Mouse (Mus musculus): ENCODE results near the gene Magi1.

The Magi1 gene

DNA sequence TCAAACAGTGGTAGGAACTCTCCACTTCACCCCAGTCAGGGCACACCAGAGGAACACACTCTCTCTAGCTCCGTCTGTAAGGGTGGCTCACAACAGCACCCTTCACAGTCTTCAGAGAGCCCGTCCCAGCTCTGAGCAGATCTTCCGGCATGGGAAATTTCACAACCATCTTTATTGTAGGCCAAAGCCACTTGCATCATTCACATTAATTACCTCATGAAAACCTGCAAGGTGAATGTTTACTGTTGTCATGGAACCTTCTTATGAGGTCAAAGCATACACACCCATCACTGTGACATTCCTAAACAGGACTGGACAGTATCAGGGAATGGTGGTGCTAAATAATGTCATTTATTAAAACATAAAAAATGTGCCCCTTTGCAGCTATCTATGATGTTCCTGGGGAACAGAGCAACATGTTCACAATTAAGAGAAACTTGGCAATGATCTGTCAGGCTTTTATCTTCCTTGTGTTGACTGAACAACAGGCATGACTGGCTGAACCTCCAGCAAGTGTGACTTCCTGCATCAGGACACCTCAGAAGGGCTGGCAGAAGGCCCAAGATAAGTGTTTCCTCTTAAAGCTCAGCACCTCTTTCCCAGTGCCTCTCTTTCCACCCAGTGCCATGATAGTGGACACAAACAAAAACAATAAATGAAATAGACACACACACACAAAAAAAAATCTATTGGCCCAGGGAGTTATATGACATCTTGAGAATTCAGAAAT, 125.4 kb downstream of the Magi1 start:
- DNase-seq (ENCODE audit: low spot score), result no peak

- DNase-seq (ENCODE audit: low spot score), result no peak
Observed at GRCm38 (mm10) chr6:94155996-94156395, 127.7 kb downstream of the Magi1 start.

- no peak for DNase-seq (ENCODE audit: low spot score)
Observed at GRCm38 (mm10) chr6:94154854-94155601, 128.7 kb downstream of the Magi1 start.

DNA sequence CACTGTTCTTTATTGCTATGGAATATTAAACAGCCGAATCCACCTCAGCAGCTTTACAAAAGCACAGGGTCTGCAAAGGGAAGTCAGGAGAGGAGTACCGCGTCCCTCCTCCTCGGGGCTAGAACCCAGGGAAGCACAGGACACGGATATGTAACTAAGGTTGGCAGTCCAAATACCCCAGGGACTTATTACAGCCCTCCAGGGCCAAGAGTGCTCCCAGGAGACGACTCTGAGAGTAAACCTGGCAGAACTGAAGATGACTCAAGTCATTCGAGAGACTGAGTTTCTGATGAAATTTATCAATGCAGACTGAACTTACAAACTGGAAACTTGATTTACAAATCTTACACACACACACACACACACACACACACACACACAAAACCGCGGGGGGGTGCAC, 130.8 kb downstream of the Magi1 start:
- no peak for DNase-seq (ENCODE audit: low spot score)

DNA sequence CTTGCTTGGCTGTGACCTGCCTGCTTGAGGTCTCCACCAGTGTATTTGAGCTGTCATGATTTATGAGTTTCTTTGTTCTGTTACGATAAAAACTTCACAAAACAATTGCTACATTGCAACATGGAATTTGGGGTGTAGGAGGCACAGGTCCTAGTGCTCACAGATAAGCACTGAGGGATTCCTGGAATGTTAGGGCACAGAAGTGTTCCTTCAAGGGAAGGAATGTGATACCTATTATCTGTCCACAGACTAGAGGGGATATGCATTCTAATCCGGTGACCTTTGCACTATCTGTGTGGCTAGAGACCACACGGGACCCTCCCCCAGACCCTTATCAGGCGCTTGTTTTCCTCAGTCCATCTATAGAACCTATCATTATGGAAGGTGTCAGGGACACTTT, 132.8 kb downstream of the Magi1 start:
- DNase-seq (ENCODE audit: low spot score), result no peak

- no peak for DNase-seq (ENCODE audit: low spot score)
Observed at GRCm38 (mm10) chr6:94149800-94150199, 133.9 kb downstream of the Magi1 start.

GRCm38 (mm10) chr6:94146206-94146493, 137.6 kb downstream of the Magi1 start:
- no peak for DNase-seq (ENCODE audit: low spot score)

- DNase-seq (ENCODE audit: low spot score), result peak; percentile 44
Observed at GRCm38 (mm10) chr6:94145430-94146205, 138.1 kb downstream of the Magi1 start.

DNA sequence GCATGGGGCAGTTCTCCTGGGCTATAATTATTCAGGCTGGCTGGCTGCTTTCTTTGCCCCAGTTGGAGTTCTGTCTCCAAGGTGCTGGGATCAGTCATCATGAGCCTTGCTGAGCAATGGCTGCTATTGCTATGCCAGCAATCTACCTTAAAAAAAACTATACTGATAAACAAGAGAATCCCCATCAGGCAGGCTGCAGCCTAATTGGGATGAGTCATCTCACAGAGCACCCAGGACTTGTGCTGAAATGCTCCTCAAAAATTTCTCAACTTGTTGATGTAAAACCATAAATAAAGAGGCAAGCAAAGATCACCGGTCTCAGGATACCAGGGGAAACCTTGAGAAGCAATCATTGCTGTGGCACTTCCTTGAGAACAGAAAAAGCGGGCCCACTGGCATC, 141.2 kb downstream of the Magi1 start:
- no peak for DNase-seq (ENCODE audit: low spot score)

DNA sequence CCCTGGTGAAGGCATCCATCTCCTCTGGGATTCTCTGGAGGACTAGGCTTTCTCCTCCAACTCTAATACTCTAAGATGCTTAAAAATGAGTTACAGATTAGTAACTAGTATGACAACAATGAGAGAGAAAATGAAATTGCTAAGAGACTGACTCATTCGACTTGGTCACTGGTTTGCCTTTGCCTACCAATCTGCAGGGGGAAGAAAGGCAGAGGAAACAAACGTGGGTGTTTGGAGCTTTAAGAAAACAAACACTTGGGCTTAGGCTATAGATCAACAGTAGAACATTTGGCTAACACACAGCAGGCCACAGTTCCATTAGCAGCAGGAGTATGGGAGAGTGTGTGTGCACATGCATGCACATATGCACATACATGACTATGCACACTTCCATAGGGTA, 142.2 kb downstream of the Magi1 start:
- no peak for DNase-seq (ENCODE audit: low spot score)

GRCm38 (mm10) chr6:94139952-94140414, 143.7 kb downstream of the Magi1 start:
- peak; percentile 18 for DNase-seq (ENCODE audit: low spot score)

- no peak for DNase-seq (ENCODE audit: low spot score)
Observed at GRCm38 (mm10) chr6:94136693-94137092, 147.0 kb downstream of the Magi1 start.

DNA sequence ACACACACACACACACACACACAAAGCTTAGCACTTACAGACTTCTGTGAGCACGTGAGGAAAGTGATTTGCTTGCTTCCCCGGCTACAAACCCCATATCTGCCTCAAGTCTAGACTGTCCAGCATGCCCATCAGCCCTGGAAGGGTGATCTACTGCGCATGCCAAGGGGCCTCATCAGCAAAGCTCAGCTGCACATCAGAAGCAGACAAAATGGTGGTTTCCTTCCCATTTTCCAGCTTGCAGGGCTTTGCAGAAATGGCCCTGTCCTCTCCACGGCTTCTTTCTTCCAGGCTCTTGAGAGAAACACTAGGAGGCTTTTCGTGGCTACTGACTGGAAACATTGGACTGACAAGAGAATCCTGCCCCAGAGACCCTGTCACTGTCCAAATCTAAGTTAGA, 149.6 kb downstream of the Magi1 start:
- no peak for DNase-seq (ENCODE audit: low spot score)

DNA sequence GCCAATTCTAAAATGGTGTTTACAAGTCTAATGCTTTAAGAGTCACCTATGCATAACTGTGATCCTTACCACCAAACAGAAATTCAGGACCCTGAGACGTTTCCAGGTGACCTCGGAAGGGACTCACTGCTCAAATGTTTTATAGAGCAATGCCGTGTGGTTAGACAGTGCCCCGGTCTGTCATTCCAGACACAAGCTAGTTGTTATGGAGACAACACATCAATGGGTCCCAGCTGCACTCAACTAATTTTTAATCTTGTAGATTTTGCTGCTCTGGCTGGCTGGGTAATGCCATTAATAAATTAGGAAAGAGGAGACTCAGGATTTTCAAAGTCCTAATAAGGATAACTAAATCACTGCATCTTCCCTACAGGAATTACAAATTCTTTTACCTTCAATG, 151.7 kb downstream of the Magi1 start:
- no peak for DNase-seq (ENCODE audit: low spot score)

- DNase-seq (ENCODE audit: low spot score), result no peak
Observed at GRCm38 (mm10) chr6:94130389-94130788, 153.3 kb downstream of the Magi1 start.

- DNase-seq (ENCODE audit: low spot score), result no peak
Observed at GRCm38 (mm10) chr6:94126763-94127162, 157.0 kb downstream of the Magi1 start.

- no peak for DNase-seq (ENCODE audit: low spot score)
Observed at GRCm38 (mm10) chr6:94125144-94125543, 158.6 kb downstream of the Magi1 start.

DNA sequence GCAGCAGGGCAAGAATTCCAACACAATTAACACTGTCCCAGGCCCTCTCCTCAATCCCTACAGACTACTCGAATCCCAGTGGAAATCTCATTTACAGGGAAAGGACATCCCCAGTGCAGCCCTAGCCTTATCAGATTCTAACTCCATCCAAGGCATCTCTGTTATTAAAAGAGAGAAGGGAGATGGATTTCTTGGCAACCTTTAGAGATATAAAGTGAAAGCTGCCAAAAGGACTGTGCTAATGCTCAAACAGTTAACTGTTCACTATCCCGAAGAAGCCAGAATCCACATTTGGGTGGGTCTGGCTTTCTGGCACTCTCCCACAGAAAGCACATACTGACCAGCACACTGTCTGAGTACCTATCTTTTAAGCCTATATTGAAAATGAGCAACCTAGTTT, 159.4 kb downstream of the Magi1 start:
- no peak for DNase-seq (ENCODE audit: low spot score)

DNA sequence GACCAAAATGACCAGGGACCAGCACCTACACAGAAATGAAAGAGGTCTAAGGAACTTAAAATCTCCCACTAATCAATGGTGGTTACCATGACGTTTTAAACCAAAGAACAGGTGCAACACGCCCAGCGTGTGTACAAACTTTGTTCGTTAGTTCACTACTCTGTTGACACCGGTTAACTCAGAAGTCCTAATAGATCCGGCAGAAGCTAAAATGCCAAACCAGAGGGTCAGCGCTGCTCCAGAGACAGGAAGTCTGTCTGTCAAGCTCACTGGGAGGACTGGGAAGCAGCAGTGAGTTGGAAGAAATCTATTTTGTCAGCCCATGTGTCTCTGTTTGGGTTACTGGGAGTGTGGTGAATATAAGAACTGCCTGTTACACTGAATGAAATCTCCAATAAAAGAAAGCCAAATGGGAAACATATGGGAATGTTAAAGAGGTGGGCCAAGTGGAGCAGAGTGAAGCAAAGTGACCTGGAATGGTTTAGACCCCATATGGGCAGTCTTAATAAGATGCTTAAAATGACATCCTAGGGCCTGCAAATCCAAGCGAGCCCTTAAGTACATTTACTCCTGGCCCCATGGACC, 161.1 kb downstream of the Magi1 start:
- no peak for DNase-seq (ENCODE audit: low spot score)

GRCm38 (mm10) chr6:94121488-94121887, 162.2 kb downstream of the Magi1 start:
- no peak for DNase-seq (ENCODE audit: low spot score)

GRCm38 (mm10) chr6:94116434-94117432, 167.0 kb downstream of the Magi1 start:
- no peak for DNase-seq (ENCODE audit: low spot score)
